Mouse (Mus musculus) cerebellum, adult 11 months (tissue): ENCODE data around the gene Csn2.

Source experiments
- DNase-seq: peaks from one replicate; pipeline ENCODE4 v3.0.0; 2022

The Csn2 gene

GRCm38 (mm10) chr5:87699530-87699929 is at the start of gene Csn2:
TSS of gene Csn2 (minus strand) at chr5:87699630.
- DNase-seq = no peak

GRCm38 (mm10) chr5:87734821-87735220 is 35.4 kb upstream of the Csn2 start:
- no peak for DNase-seq

- no peak for DNase-seq
These were observed 6.5 kb upstream of the Csn2 start for GRCm38 (mm10) chr5:87705891-87706290.

GRCm38 (mm10) chr5:87665908-87666307 is 33.5 kb downstream of the Csn2 start, which contains the start of gene Csn1s1:
TSS of gene Csn1s1 (plus strand) at chr5:87666208.
- no peak for DNase-seq

- DNase-seq = no peak
These were observed 56.6 kb downstream of the Csn2 start for GRCm38 (mm10) chr5:87642787-87643186.
